Comparison of ENCODE assay signal across 24 mouse cellular contexts in the genomic region with DNA sequence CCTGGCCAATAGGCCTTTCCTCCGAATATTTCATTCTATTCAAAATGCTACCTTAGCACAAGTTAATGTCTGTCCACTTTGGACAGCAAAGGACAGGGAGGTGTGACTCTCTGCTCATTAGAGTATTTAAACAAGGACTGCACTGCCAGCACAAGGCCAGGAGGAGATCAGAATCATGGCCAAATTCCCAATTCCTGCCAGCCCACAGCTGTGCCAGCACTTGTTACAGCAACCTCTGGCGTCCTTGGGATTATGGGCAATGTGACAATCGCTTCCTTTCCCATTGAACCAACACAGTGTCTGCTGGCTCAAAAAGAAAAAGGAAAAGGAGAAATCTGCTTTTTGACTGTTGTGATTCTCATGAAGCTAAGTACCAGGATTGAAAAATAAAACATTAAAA.
A peak's percentile ranks its signal among the peaks of the same experiment; 100 is the strongest.
DNase-seq lines count a peak whose midpoint lies in the region; ATAC-seq lines count a peak whose summit lies in the region.
"Had no signal": no experiment of that assay in that cellular context is flagged by ENCODE, and none has a peak within 500 bp of the region (broad histone marks: within the 10 kb centered on the region; RNA-seq: fewer than 3 reads in every experiment).

No protein-coding gene starts in this region.

- 87% methylated on average over 3 of the region's 3 CpGs for WGBS in heart, embryonic 12.5 days

- no peaks in the 10 kb centered on the region for H3K9me3 ChIP-seq in heart, embryonic 12.5 days (replicated peaks)
- H3K9me3 ChIP-seq: embryonic facial prominence, embryonic 10.5 days; forebrain, embryonic 12.5 days; intestine, embryonic 15.5 days; midbrain, embryonic 10.5 days; neural tube, embryonic 15.5 days had no signal

- H3K4me2 ChIP-seq in heart, embryonic 12.5 days = no peak overlapping the region
- H3K4me2 ChIP-seq: forebrain, embryonic 12.5 days; hindbrain, embryonic 14.5 days; intestine, embryonic 15.5 days; liver, embryonic 11.5 days; neural tube, embryonic 15.5 days had no signal

- H3K36me3 ChIP-seq in heart, embryonic 12.5 days = no peaks in the 10 kb centered on the region
- H3K36me3 ChIP-seq: embryonic facial prominence, embryonic 10.5 days; forebrain, embryonic 12.5 days; intestine, embryonic 15.5 days; midbrain, embryonic 10.5 days; neural tube, embryonic 15.5 days had no signal

- H3K9ac ChIP-seq in heart, embryonic 12.5 days = no peak overlapping the region
- H3K9ac ChIP-seq: forebrain, embryonic 12.5 days; hindbrain, embryonic 14.5 days; intestine, embryonic 15.5 days; neural tube, embryonic 15.5 days had no signal

- H3K4me3 ChIP-seq in heart, embryonic 12.5 days = no peak overlapping the region
- H3K4me3 ChIP-seq: embryonic facial prominence, embryonic 10.5 days; forebrain, embryonic 12.5 days; intestine, embryonic 15.5 days; midbrain, embryonic 10.5 days; neural tube, embryonic 15.5 days had no signal

- peak; percentile 76 for DNase-seq in heart, adult 11 months
- peak; percentile 16 for DNase-seq in ovary, postnatal 36 days (ENCODE audit: low spot score)
- no peak for DNase-seq in ovary, postnatal 14 days (ENCODE audit: low spot score)
- DNase-seq in adrenal gland, postnatal 25 days = peak; percentile 38
- no peak for DNase-seq in urinary bladder, postnatal 25 days (ENCODE audit: low spot score)
- DNase-seq: cerebellum, adult 9-10 months; gastrocnemius, postnatal 36 days; heart, postnatal 4 days; kidney, adult 8-10 months; kidney, postnatal 10 days; lung, adult 18-20 months; lung, postnatal 10 days; retina, postnatal 1 day; thymus, adult 2 months had no signal

- no peak for ATAC-seq in heart, embryonic 12.5 days (ENCODE audit: insufficient number of reproducible peaks, low FRiP score)
- ATAC-seq in activated CD4-positive, CD25-positive, alpha-beta regulatory T cell, adult 4 months = no peak
- ATAC-seq: intestine, embryonic 15.5 days; Patski had no signal

- H3K27me3 ChIP-seq in heart, embryonic 12.5 days (replicated peaks) = no peaks in the 10 kb centered on the region
- H3K27me3 ChIP-seq: forebrain, embryonic 12.5 days; intestine, embryonic 15.5 days; neural tube, embryonic 15.5 days; Patski had no signal

- H3K4me1 ChIP-seq in heart, embryonic 12.5 days (replicated peaks) = 0 out of 2 replicates have a peak, but pooled peaks cover 4% of the 10 kb centered on the region
- H3K4me1 ChIP-seq: forebrain, embryonic 12.5 days; intestine, embryonic 15.5 days; midbrain, embryonic 10.5 days; neural tube, embryonic 15.5 days had no signal

- no peak overlapping the region for H3K27ac ChIP-seq in heart, embryonic 12.5 days (ENCODE audit: poor library complexity, severe bottlenecking)
- H3K27ac ChIP-seq: embryonic facial prominence, embryonic 10.5 days; forebrain, embryonic 12.5 days; hindbrain, embryonic 14.5 days; intestine, embryonic 15.5 days; midbrain, embryonic 10.5 days; neural tube, embryonic 15.5 days had no signal

Comparison
In these comparisons a context has a peak if more than half of its experiments do, and no peak if none do; other contexts are left out.
1. DNase-seq: peak in heart, adult 11 months (single experiment), ovary, postnatal 36 days (single experiment) and adrenal gland, postnatal 25 days (single experiment); none in ovary, postnatal 14 days (single experiment) and urinary bladder, postnatal 25 days (single experiment).